Mouse (Mus musculus) layer of hippocampus, adult 9-11 months (tissue): ENCODE measurements around the gene Ankrd13d.
A peak's percentile ranks its signal among the peaks of the same experiment; 100 is the strongest.

ENCODE experiments used
- DNase-seq: peaks from one replicate; pipeline ENCODE4 v3.0.0; 2022

The Ankrd13d gene

DNA sequence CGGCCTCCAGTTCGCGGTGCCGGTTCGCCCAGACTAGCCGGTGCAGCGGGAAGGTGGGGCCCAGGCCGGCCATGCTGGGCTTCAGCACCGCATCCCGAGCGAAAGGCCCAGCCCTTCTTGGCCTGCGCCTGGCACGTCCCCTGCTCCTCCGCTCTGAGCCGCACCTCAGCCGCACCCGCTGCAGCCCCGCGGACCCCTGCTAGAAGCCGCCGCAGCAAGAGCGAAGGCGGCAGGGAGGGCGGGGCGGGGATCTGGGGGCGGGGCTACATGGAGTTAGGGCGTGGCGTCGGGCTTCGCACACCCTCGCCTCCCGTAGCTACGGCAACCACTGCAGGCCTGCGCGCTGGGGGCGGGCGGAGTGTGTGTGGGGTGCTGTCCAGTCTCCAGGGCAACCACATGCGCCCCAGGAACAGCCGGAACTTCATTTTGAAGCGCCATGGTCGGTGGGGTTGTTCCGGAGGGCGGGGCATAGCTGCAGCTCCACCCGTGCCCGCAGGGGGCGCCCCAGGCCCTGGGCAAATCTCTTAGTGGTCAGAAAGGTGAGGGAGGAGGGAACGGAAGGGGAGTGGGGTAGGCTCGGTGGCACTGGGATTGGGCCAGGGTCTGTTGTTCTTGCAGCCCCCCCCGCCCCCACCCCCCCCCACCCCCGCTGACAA is at the start of gene Ankrd13d:
Ankrd13d (minus strand) TSS at position 240 of the 656 bp plus-strand sequence.
- peak; percentile 96 for DNase-seq

DNA sequence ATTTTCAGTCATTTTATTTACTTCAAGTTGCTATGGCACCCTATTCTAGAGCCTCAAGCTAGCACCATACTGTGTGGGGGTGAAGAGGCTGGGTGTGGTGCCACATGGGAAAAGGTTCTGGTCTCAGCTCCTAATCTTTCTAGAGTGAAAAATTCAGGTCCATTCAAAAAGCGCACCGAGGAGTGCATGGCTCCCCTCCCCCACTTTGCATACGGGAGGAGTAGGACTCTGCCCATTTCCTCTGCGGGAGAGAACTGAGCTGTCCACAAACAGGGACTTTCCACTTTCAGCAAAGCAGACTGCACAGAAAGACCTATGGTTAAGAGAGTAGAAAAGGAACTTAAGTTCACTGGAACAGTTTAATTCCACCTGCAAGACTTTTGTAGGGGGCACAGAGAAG is 49.7 kb upstream of the Ankrd13d start:
- DNase-seq, result peak; percentile 60

GRCm38 (mm10) chr19:4331273-4331672 is 48.3 kb upstream of the Ankrd13d start:
- DNase-seq, result no peak

- no peak for DNase-seq
These were observed 47.7 kb upstream of the Ankrd13d start for GRCm38 (mm10) chr19:4330603-4331002.

- no peak for DNase-seq
These were observed 45.9 kb upstream of the Ankrd13d start for GRCm38 (mm10) chr19:4328737-4329304.

GRCm38 (mm10) chr19:4326881-4327280 is 43.9 kb upstream of the Ankrd13d start:
- no peak for DNase-seq

DNA sequence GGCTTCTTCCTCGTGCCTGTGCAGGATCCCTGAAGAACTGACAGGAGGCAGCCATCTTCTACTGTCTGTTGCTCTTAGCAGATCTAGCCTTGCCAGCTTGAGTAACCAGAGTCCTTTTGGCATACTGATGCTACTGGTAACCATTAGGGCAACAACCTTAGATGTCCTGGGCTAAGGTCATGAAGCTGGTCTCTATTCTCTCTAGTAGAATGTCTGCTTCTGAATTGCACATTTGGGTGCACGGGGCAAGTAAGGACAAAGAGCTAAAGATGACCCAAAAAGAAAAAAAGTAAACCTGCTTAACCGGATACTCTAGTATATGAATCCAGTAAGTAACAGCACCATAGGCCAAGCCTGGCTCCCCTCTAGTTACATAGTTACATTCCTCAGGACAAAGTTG is 43.2 kb upstream of the Ankrd13d start:
- DNase-seq, result no peak

- no peak for DNase-seq
These were observed 39.2 kb upstream of the Ankrd13d start for GRCm38 (mm10) chr19:4322134-4322533.

GRCm38 (mm10) chr19:4321622-4322021 is 38.7 kb upstream of the Ankrd13d start:
- DNase-seq, result no peak

DNA sequence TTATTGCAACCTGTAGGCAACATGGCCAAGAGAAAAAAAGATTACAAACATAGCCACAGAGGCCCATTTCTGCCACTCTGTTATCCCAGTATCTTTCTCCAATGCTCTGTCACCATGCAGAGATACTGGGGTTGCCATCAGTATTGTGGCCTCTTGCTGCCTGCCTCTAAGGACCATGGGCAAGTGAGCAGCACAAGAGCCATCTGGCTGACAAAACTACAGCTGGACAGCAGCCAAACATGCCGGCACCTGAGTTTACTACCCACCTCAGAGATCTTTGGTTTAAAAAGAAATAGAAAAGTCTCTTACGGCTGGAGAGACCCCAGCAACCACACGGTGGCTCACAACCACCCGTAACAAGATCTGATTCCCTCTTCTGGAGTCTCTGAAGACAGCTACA is 36.3 kb upstream of the Ankrd13d start:
- no peak for DNase-seq

DNA sequence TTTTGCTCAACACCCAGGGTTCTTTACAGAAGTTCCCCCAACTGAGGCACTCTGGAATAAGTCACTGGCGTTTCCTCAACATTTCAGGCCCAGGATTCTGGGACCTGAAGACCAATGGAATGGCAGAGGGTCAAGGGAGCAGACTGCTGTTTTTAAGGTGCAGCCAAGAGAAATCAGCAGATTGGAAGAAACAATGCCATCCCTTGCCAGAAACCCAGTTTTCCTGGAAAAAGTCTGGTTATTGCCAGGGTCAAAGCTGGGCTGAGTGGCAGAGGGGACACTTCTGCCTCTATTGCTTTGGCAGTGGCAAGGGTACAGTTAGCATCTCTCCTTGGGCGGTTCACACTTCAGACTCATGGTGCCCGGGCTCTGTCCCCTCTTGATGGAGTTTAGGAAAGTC is 34.2 kb upstream of the Ankrd13d start:
- no peak for DNase-seq

DNA sequence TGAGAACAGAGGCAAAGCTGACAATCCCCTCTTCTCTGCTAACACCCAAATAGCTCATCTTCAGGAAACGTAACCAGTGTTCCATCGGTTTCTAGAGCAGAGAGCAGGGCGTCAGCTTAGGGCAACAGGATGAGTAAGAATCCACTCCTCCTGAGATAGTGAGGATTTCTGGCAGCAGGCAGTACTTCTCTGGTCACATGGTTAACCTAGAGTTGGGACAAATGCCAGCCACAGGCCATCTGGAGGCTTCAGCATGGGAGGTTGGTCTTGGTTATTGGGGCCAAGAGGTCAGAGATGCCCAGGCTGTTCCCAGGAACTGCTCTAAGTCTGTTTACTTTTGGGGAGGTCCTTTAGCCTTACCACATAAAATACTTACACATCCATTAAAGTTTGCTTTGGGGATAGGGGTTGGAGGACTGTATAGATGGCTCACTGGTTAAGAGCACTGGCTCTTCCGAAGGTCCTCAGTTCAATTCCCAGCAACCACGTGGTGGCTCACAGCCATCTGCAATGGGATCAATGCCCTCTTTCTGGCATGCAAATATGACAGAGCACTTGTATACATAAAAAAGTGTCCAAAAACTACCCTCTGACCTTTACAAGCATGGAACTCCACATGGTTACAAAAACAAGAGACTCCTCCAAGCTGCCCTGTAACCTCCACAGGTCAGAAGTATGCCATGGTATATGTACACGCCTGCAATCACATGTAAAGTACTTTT is 32.4 kb upstream of the Ankrd13d start:
- DNase-seq, result no peak

GRCm38 (mm10) chr19:4309776-4310185 is 26.8 kb upstream of the Ankrd13d start:
- no peak for DNase-seq

DNA sequence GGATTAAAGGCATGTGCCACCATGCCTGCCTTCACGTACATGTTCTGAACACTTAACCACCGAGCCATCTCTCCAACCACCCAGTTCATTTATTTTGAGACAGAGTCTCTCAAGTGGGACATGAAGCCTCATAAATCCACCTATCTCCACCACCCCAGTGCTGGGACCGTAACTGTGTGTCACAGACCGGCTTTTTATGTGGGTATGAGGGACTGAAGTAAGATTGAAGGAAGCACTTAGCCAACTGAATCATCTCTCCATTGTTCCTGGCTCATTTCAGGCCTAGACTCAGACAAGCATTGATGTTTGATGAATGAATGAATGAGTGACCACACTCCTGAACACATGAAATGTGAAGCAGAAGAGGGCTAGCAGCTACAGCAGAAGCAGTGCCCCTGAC is 26.4 kb upstream of the Ankrd13d start:
- no peak for DNase-seq

GRCm38 (mm10) chr19:4306190-4306577 is 23.2 kb upstream of the Ankrd13d start, which contains the start of gene Grk2:
Grk2 (minus strand) TSS chr19:4306222.
- peak; percentile 62 for DNase-seq

DNA sequence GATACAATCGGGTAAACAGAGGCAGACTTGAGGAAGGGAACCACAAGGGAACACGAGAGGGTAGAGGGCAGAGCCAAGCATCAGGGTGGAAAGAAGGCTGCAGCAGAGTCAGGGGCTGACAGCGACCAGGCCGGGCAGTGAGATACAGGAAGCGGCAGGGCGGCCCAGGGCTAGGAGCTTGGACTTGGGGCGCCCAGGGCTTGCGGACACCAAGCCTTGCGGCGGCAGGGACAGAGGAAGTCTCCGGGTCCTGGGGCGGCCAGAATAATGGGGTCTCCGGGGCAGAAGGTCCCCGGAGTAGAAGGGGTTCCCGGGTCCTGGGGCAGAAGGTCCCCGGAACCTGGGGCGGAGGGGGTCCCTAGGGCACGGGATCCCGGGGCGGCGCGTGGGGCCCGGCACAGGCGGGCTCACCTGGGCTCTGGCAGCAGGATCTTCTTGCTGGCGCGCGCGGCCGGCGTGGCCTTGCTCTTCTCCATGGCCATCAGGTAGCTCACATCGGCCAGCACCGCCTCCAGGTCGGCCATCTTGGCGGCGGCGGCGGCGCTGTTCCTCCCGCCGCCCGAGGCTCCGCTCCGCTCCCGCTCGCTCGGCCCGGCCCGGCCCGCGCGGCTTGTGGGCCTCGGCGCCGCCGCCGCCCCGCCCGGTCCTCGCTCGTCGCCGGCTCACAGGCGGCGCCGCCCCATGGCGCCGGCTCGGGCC is 22.7 kb upstream of the Ankrd13d start:
- no peak for DNase-seq

GRCm38 (mm10) chr19:4304871-4305321 is 22.0 kb upstream of the Ankrd13d start:
- no peak for DNase-seq

- DNase-seq, result no peak
These were observed 21.4 kb upstream of the Ankrd13d start for GRCm38 (mm10) chr19:4304251-4304821.

GRCm38 (mm10) chr19:4303640-4303995 is 20.7 kb upstream of the Ankrd13d start:
- DNase-seq, result no peak

DNA sequence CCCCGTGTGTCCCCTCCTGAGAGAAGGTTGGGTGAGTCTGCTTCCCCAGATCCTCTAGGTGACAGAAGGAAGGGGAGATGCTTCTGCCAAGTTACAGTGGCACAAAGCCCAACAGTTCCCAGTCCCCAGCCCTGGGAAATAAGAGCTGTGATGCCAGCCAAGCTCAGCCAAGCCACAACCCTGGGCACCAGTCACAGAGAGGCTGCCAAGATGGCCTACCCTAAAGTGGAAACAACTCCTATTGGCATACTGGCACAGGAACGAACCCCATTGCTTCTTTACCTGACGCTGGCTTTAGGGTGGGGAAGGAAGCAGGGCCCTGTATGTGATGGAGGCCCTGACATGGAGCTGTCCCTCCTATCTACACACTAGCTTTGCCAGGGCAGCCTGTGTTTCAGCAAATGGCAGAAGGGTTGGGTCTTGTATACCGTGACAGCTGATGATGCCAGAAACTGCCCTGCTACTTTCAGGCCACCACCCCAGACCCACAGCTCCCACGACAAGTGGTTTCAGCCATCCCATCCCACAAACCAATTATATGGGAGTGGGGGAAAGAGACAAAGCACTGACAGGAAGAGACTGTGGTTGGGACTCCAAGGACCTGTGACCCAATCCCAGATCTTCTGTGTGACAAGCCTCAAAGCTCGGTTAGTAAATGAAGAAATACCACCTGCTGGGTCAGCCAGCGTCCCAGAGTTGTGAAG is 20.2 kb upstream of the Ankrd13d start:
- DNase-seq, result peak; percentile 56

DNA sequence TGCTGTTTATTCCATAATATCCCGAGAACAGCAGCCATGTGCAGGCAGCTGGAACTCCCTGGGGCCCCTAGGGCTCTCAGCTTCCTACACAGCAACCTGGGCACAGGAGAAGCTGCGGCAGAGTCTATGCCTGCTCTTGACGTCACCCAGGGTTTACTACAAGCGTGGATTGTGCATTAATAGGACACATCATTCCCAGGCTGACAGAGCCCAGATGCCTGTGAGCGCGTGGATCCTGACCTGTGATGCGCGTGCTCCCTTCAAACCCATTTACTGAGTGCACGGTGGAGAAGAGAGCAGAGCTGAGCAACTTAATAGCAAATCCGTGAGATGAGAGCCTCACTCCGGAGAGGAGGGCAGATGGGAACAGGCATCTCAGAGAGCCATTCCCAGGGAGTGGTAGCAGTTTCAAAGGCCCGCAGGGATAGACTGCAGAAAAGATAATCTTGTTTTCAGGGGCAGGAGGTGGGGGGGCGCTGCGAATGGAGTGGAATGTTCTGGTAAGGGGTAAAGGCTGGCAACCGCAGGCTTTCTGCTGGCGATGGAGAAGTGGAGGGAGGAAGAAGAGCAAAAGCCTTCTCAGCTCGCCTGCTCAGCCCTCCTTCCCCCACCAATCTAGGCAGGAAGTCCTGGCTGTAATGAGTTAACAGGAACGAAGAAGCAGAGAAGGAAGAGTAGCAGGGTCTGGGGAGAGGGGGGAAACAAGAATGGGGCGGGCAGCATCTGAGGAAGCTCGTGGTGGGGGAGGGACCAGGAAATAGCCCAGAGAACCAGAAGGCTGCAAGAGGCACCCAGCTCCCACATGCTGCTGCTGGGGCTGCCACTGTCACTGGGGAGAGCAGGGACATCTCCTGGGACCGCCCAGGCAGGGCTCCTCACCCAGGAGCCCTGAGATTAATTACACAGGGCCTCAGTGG is 19.1 kb upstream of the Ankrd13d start:
- DNase-seq, result peak; percentile 81
